Mouse (Mus musculus): Measurements from ENCODE around the gene Sh3bgrl3.

DNA sequence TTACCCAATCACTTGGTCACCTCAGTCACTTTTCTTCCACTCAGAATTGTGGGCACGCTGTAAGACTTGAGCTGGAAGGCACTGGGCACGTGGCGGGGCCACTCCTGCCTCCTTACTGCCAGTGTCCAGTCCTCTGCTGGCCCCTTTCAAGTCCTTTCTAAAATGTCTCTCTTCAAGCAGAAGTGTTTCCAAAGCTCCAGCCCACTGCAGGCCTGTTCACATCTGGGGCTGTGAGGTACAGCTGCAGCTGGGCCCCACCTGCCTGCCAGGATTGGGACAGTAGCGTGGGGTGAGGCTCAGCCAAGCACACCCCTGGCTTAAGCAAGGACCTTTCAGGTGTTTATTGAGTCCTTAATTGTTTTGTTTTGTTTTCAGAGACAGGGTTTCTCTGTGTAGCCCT lies 14.6 kb downstream of the Sh3bgrl3 start:
- TF ChIP-seq CTCF (conservative IDR thresholded peaks at IDR 0.05 in 1 of 2, IDR thresholded peaks at IDR 0.05 in 1 of 2; ENCODE audit: low read depth in 2 of 2, low read length in 2 of 2) = no peak
- no peak for TF ChIP-seq MXI1 (IDR thresholded peaks at IDR 0.05; ENCODE audit: low read depth, low read length)
- no peak for TF ChIP-seq NRF1 (IDR thresholded peaks at IDR 0.05; ENCODE audit: low read depth, low read length)

All from CH12.LX (cell line).